Mouse (Mus musculus): ENCODE data around the gene Tmem59l. TPM values are rescaled to one million over a fixed set of nuclear protein-coding genes. Genes with fewer than 3 reads are reported as not detected.

The Tmem59l gene
- polyA plus RNA-seq, 1 experiment, result 10.5 TPM

- TF ChIP-seq CTCF (IDR thresholded peaks at IDR 0.05; ENCODE audit: insufficient read depth, low read length) (no peak), POLR2A (IDR thresholded peaks at IDR 0.05; ENCODE audit: borderline replicate concordance, extremely low read depth, low read depth, low read length) (peak; percentile 81; the same call in 1 of the 2 replicates)
Measured at GRCm38 (mm10) chr8:70510228-70510915, 23.2 kb upstream of the Tmem59l start, which contains the start of gene Uba52. Gene Uba52, minus strand, starts transcription at chr8:70510801.

DNA sequence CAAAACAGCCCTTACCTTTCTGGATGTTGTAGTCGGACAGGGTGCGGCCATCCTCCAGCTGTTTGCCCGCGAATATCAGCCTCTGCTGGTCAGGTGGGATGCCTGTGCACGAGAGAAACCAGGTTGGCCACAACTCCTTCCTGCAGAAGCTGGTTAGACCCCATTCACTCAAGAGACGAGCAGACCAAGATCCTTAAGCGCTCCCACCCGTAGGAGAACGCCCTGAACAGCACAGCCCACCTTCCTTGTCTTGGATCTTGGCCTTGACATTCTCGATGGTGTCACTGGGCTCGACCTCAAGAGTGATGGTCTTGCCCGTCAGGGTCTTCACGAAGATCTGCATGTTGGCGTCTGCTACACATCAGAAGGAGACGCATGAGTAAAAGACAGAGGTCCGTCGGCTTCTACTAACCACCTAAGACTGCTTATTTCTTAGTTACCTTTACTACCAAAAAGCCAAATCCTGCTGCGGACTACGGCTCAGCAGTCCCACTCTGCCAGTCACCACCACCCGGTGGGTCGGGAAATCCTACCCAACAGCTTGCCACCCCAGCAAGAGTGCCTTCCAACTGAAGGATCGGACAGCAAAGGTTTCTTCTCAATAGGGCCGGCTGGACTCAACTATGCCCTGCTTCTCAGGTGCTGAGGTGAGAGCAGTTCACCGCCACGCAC is 22.3 kb upstream of the Tmem59l start:
- TF ChIP-seq POLR2A (IDR thresholded peaks at IDR 0.05; ENCODE audit: borderline replicate concordance, extremely low read depth, low read depth, low read length) (no peak), CTCF (IDR thresholded peaks at IDR 0.05; ENCODE audit: insufficient read depth, low read length) (no peak)
- Histone ChIP-seq H3K4me3 (replicated peaks; ENCODE audit: extremely low read depth, low read depth, low read length) (peak overlapping the region; percentile 98), H3K4me1 (ENCODE audit: control insufficient read depth, insufficient read depth, low read length) (peaks cover 19% of the 10 kb centered on the region)
- WGBS, result 8% methylated on average over 25 of the region's 25 CpGs
- no peak for DNase-seq

More at GRCm38 (mm10) chr8:70510228-70510915, 23.2 kb upstream of the Tmem59l start, which contains the start of gene Uba52:
- WGBS, result under 1% methylated on average over 74 of the region's 74 CpGs
- peak within 1 kb of the TSS; percentile 98 for H3K4me3 ChIP-seq (replicated peaks; ENCODE audit: extremely low read depth, low read depth, low read length)
- peaks cover 18% of the 10 kb centered on the region for H3K4me1 ChIP-seq (ENCODE audit: control insufficient read depth, insufficient read depth, low read length)
- peak; percentile 96 for DNase-seq

GRCm38 (mm10) chr8:70507027-70507393 is 19.9 kb upstream of the Tmem59l start:
- WGBS, result 66% methylated on average over 5 of the region's 5 CpGs
- DNase-seq, result no peak
- TF ChIP-seq POLR2A (IDR thresholded peaks at IDR 0.05; ENCODE audit: borderline replicate concordance, extremely low read depth, low read depth, low read length), result no peak
- TF ChIP-seq CTCF (IDR thresholded peaks at IDR 0.05; ENCODE audit: insufficient read depth, low read length), result no peak

DNA sequence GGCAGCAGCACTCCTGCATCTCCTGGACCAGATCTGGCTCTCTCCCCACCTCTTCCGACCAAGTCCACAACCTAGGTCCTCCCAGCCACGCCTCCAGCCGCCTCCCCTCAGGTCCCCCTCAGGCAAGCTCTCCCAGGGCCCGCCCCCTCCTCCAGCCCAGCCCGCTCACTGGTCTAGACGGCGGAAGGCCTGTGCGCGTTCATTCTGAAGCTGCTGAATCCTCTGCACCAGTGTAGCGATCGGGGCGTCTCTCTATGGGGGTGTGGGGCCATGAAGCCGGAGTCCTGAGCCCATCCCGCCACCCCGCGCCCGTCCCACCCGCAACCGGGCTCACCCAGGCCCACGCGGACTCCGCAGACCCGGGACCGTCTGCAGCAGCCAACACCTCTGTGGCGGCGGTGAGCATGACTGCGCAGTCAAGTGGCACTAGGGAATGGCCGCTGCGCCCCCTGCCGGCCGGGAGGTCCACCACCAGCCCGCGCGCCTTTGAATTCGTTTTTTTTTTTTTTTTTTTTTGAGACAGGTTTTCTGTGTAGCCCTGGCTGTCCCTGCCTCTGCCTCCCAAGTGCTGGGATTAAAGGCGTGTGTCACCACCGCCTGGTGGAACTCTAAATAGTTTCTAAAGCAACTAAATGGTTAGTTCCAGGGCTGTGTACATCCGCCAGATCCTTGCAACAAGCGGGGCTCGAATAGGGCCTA is 19.3 kb upstream of the Tmem59l start, which contains the start of gene Rex1bd:
Gene Rex1bd (minus strand): TSS at position 425 of the 699 bp plus-strand sequence.
- Histone ChIP-seq H3K4me3 (replicated peaks; ENCODE audit: extremely low read depth, low read depth, low read length) (peak within 1 kb of the TSS; percentile 51), H3K4me1 (ENCODE audit: control insufficient read depth, insufficient read depth, low read length) (peaks cover 19% of the 10 kb centered on the region)
- TF ChIP-seq CTCF (IDR thresholded peaks at IDR 0.05; ENCODE audit: insufficient read depth, low read length), result peak; percentile 43; the same call in 1 of the 2 replicates
- TF ChIP-seq POLR2A (IDR thresholded peaks at IDR 0.05; ENCODE audit: borderline replicate concordance, extremely low read depth, low read depth, low read length), result peak; percentile 52; the same call in 1 of the 2 replicates
- peak; percentile 93 for DNase-seq
- WGBS, result 5% methylated on average over 40 of the region's 40 CpGs

More at GRCm38 (mm10) chr8:70507027-70507393, 19.9 kb upstream of the Tmem59l start:
- H3K4me1 ChIP-seq (ENCODE audit: control insufficient read depth, insufficient read depth, low read length), result peaks cover 19% of the 10 kb centered on the region
- H3K4me3 ChIP-seq (replicated peaks; ENCODE audit: extremely low read depth, low read depth, low read length), result no peak overlapping the region

DNA sequence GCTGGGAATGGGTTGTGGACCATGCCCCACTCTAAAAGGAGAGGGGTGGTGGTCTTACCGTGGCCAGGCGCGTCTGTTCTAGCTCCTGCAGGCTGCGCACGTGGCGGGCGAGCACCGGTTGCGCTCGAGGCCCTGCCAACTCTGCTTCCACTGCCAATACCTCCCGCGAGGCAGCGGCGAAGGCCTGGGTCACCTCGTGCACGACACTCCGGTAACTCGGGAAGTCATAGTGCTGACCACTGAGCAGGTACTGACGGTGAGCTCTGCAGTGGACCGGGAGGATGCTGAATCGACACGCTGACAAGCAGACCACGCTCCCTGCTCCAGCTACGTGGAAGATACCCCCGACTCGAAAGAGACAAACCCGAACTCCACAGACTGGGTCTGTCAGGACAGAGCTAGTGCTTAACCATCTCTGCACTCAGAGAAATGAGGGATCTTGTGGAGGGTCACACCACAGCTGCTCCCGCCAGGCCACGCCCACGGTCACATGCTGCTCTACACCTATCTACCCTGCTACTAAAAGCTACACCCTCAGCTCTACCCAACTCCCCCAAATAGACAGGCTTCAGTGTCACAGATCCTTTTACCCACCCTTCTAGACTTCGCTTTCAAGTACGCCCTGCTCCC is 18.7 kb upstream of the Tmem59l start:
- Histone ChIP-seq H3K4me1 (ENCODE audit: control insufficient read depth, insufficient read depth, low read length) (peaks cover 17% of the 10 kb centered on the region), H3K4me3 (replicated peaks; ENCODE audit: extremely low read depth, low read depth, low read length) (peak overlapping the region; percentile 51)
- DNase-seq, result no peak
- TF ChIP-seq CTCF (IDR thresholded peaks at IDR 0.05; ENCODE audit: insufficient read depth, low read length) (no peak), POLR2A (IDR thresholded peaks at IDR 0.05; ENCODE audit: borderline replicate concordance, extremely low read depth, low read depth, low read length) (no peak)
- 30% methylated on average over 32 of the region's 32 CpGs for WGBS

GRCm38 (mm10) chr8:70504851-70505250 is 17.7 kb upstream of the Tmem59l start:
- 78% methylated on average over 3 of the region's 3 CpGs for WGBS
- no peak for TF ChIP-seq POLR2A (IDR thresholded peaks at IDR 0.05; ENCODE audit: borderline replicate concordance, extremely low read depth, low read depth, low read length)
- TF ChIP-seq CTCF (IDR thresholded peaks at IDR 0.05; ENCODE audit: insufficient read depth, low read length), result peak; percentile 81
- Histone ChIP-seq H3K4me1 (ENCODE audit: control insufficient read depth, insufficient read depth, low read length) (peaks cover 17% of the 10 kb centered on the region), H3K4me3 (replicated peaks; ENCODE audit: extremely low read depth, low read depth, low read length) (no peak overlapping the region)
- peak; percentile 78 for DNase-seq

GRCm38 (mm10) chr8:70504291-70504716 is 17.1 kb upstream of the Tmem59l start:
- H3K4me1 ChIP-seq (ENCODE audit: control insufficient read depth, insufficient read depth, low read length), result peaks cover 17% of the 10 kb centered on the region
- TF ChIP-seq POLR2A (IDR thresholded peaks at IDR 0.05; ENCODE audit: borderline replicate concordance, extremely low read depth, low read depth, low read length) (no peak), CTCF (IDR thresholded peaks at IDR 0.05; ENCODE audit: insufficient read depth, low read length) (no peak)
- peak; percentile 39 for DNase-seq
- no peak overlapping the region for H3K4me3 ChIP-seq (replicated peaks; ENCODE audit: extremely low read depth, low read depth, low read length)
- WGBS, result 66% methylated on average over 16 of the region's 16 CpGs

DNA sequence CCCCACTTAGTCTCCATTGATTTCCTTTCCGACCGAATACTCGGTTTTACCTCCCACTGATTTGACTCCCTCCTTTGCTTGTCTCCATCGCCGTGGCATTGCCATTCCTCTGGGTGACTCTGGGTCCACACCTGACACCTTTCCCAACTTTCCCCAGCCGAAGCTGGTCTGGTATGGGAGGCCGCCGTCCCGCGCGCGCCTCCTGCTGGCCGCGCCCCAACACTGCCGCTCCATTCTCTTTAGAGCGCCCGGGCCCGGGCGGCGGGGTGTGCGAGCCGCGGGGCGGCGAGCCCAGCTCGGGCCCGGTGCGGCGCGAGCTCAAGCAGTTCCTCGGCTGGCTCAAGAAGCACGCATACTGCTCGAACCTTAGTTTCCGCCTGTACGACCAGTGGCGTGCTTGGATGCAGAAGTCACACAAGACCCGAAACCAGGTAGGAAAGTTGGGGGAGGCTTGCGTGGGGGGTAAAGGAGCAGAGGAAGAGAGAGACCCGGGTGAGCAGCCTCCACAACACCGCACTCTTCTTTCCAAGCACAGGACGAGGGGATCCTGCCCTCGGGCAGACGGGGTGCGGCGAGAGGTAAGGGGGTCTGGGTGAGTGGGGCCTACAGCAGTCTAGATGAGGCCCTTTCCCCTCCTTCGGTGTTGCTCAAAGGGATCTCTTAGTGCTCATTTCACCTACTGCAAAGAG is 16.0 kb upstream of the Tmem59l start:
- TF ChIP-seq POLR2A (IDR thresholded peaks at IDR 0.05; ENCODE audit: borderline replicate concordance, extremely low read depth, low read depth, low read length), result no peak
- peak; percentile 47 for TF ChIP-seq CTCF (IDR thresholded peaks at IDR 0.05; ENCODE audit: insufficient read depth, low read length)
- H3K4me3 ChIP-seq (replicated peaks; ENCODE audit: extremely low read depth, low read depth, low read length), result no peak overlapping the region
- WGBS, result 19% methylated on average over 46 of the region's 46 CpGs
- peaks cover 11% of the 10 kb centered on the region for H3K4me1 ChIP-seq (ENCODE audit: control insufficient read depth, insufficient read depth, low read length)
- DNase-seq, result peak; percentile 59
